Mouse (Mus musculus) kidney, postnatal 36 days (tissue): Measurements from ENCODE around the gene Pou3f1.

Experiments
- DNase-seq, 2 experiments: peaks; one replicate each; pipeline ENCODE4 v3.0.0; 2021 to 2022; ENCODE audit warnings: mixed read lengths in 2 of 2

Pou3f1 gene

GRCm38 (mm10) chr4:124656518-124656853, at the start of gene Pou3f1:
Gene Pou3f1 (plus strand): TSS chr4:124656807.
- no peak for DNase-seq

GRCm38 (mm10) chr4:124607166-124607565, 49.4 kb upstream of the Pou3f1 start:
- DNase-seq = no peak

GRCm38 (mm10) chr4:124610066-124610465, 46.5 kb upstream of the Pou3f1 start:
- no peak for DNase-seq

DNA sequence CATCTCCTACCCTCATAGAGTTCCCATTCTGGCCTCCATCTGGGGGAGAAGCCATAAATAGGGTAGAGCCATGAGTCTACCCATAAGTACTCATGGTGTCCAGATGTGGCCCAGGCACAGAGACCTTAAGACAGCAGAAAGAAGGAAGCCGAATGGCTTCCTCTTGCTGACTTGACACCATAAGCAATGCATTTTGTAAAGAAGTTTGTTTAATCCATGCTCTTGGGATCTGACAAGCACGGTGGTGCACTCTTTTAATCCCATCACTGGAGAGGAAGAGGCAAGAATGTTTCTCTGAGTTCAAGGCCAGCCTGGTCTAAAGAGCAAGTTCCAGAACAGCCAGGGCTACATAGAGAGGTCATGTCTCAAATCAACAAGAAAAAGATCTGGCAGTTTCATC, 45.9 kb upstream of the Pou3f1 start, which contains the start of gene 3100002H09Rik:
3100002H09Rik (minus strand) TSS at position 101 of the 400 bp plus-strand sequence.
- DNase-seq = no peak

DNA sequence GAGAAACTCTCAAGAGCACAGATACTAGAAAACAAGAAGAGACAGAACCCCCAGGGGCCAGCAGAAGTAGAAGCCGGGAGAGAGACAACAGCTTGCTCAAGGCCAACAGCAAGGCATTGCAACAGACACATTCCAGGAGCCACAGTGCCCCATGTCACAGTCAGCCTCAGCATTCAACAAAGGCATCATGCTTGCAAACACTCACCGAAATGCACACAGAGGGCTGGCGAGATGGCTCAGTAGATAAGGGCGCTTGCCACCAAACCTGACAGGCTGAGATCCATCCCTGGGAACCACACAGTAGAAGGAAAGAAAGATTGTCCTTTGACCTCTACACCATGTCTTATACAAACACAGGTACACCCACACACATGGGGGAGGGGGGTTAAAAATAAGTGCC, 44.8 kb upstream of the Pou3f1 start:
- DNase-seq = no peak

DNA sequence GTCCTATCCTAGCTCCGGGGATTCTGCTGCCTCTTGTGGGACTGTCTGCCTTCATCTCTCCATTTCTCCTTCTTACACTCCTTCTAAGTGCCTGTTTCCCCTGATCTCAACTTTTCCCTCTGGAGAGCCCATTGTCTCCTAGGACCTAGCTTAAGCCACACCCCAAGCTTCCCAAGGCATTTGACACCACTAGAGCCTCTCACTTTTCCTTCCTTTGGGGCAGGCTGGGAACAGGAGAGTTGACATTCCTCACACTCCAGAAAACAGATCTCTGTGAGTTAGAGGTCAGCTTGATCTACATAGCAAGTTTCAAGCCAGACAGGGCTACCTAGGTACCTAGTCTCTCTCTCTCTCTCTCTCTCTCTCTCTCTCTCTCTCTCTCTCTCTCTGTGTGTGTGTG, 42.4 kb upstream of the Pou3f1 start:
- no peak for DNase-seq

GRCm38 (mm10) chr4:124615406-124615960, 41.1 kb upstream of the Pou3f1 start:
- no peak for DNase-seq

DNA sequence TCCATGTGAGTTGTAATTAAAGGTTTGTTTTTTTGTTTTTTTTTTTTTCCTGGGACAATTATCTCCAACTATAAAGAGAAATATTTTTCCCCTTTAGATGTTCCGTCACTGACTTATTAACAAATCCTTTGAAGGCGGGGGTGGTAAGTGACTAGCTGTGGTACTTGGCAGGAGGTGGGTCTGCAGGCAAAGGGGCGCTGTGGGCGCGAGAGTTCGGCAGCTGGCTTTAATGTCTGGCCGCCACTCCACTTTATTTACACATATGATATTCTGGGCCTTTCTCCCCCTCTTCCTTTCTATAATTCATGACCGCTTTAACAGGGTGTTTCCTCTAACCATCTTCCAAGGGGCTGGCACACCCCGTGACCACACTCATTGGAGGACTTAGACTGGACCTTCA, 40.6 kb upstream of the Pou3f1 start:
- DNase-seq = no peak

- DNase-seq = no peak
These were observed 40.0 kb upstream of the Pou3f1 start for GRCm38 (mm10) chr4:124616636-124617035.

DNA sequence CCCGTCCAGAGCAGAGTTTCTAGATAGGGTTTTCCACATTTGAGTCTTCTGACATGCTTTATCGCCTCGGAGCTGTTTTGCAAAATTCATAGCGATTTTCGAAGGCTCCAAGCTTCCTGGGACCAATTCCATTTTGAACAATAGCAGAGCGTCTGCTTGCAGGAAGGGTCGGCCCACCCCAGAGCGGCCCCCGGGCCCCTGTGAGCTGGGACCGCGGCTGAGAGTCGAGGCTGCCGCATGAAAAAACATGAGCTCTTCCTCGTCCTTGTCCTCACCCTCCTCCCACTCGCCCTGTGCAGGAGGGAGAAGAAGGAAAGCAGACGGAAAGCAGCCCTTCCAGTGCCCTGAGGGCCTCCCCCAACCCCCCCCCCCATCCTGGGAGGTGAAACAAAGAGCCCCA, 38.0 kb upstream of the Pou3f1 start:
- no peak for DNase-seq

DNA sequence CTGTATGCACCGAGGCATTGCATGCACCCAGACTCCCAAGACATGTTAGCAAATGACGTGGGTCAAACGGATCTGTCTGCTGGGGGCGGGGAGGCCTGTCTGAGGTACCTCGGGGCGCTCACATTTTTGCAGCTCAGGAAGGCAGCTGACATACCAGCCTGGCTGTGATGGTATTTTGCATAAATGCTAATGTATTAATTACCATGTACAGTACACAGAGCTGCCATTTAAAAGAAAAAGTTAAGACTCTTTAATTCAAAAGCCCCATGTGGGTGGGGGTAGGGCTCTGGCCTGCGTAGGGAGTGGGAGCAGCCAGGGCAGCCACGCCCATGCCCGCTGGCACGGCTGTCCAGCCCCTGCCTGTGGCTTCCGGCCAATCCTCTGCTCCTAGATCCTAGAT, 35.2 kb upstream of the Pou3f1 start:
- DNase-seq = no peak

DNA sequence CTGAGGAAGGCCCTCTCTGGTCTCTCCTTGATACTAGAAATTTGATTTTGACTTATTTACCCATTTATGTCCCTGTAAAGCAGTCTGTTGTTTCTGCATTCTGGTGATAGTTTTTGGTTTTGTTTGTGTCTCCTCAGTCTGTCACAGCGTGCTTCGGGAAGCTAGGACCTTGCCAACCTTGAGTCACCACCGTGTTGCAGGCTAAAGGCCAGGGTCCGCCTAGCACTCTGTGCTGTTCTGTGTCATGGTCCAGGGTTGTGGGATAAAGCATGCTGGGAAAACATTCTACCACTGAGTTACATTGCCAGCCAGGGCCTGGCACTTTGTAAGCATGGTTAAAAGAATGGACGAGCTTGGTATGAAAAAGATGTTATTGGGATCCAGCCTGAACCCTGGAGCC, 34.0 kb upstream of the Pou3f1 start:
- DNase-seq = no peak

GRCm38 (mm10) chr4:124624111-124624581, 32.5 kb upstream of the Pou3f1 start:
- peak in 1 of 2 experiments; percentile 8 for DNase-seq

DNA sequence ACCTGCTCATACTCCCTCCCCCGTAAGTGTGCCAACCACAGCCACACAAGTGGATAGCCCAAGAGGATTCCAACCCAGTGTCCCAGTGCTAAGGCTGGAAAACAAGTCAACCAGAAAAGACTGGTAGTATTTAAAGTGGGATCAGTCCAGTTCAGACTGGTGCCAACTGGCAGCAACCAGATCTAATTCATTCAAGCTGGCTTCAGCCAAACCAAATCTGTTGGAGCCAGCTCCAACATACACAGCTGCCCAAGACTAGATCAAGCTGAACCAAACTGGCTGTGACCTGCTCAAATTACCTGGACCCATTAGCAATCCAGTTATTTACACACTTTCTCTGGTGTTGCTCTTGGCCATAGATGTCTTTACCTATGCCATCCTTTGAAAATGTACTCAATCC, 29.8 kb upstream of the Pou3f1 start:
- DNase-seq = no peak

DNA sequence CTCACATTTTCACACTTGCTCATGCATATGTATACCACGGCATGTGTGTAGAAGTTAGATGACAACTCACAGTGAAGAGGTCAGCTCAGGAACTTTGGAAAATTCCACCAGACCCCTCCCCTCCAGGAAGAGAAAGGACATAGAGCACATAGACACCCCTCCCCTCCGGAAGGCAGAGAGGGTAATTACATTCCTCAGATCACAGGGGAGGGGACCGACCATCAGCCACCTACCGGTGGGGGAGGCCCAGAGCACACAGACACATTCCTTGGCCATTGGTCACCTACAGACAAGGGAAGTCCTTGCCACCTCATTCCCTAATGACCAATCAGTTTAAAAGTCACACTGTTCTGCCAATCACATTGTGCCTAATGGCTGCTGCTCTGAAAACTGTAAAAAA, 25.2 kb upstream of the Pou3f1 start:
- DNase-seq = no peak

GRCm38 (mm10) chr4:124632856-124633255, 23.8 kb upstream of the Pou3f1 start:
- DNase-seq = no peak

DNA sequence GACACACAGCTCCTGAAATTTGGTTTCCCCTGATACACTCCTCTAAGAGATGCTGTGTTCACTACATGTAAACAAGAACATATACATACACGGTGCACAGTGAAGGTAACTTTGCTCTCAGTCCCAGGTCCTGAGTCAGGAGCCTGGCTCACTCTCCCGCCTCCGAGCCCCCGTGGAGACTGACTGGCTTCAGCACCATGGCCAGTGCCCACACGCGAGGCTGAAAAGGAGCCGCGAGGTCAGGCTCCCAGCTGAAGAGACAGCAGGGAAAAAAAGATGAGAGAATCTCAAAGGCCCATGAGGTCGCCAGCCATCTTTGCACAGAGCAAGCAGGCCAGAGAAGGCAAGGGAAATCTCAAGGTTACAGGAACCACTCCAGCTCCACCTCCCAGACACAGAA, 23.3 kb upstream of the Pou3f1 start:
- peak; percentile 16 to 80 for DNase-seq

DNA sequence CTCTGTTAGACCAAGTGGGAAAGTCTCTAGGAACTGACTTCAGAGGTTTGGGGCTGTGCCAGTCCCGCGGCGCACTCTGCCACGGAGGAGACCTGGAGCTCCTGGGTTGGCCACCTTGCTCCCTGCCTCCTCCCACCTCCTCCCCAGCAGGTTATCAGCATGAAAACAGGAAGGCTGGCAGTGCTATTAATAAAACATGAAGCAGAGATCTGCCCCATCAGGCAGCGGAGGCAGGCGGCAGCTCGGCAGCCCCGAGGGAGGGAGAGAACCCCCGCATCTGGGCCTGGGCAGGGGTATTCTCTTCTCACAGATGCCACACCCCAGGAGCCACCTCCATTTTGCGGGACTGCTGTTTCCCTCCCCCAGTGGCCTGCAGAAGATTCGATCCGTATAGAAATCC, 16.9 kb upstream of the Pou3f1 start:
- no peak for DNase-seq

- DNase-seq = no peak
These were observed 12.7 kb upstream of the Pou3f1 start for GRCm38 (mm10) chr4:124643859-124644258.

DNA sequence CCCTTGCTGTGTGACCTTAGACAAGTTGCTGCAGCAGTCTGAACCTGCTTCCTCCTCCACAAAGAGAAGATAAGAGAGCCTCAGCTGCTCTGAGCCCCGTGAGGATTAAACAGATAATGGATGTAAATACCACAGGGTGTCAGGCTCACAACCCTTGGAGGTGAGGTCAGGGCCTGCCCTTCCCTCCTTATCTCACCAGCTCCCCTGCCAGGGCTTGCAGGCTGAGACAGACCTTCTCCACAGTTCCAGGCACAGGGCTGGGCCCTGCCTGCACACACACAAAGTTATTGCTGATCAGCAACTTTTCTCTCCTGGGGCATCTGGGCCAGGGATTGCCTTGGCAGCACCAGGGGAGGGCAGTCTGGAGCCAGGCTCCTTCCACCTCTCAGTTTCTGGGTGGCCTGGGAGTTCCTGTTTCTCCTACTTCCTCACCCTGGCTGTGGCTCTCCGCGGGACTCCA, 11.6 kb upstream of the Pou3f1 start:
- DNase-seq = peak in 1 of 2 experiments; percentile 47

- DNase-seq = peak in 1 of 2 experiments; percentile 31
These were observed 10.0 kb upstream of the Pou3f1 start for GRCm38 (mm10) chr4:124646591-124646990.

DNA sequence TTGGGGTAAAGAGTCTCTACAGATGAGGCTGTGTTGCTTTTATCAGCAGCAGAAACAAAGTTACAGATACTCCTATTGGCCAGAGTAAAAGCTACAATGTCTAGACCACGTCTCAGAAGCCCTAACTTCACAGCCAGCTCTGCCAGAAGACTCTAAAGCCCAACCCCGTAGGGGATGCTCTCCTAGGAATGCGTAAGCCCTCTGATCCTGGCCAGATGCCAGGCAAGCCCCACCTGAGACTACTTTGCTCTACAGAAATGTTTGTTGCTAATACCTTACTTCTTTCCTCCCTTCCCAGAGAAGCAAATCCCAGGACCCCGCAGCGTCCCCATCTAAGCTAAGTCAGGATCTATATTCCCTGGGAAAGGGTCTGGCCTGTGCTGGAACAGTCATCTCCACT, 8.7 kb upstream of the Pou3f1 start:
- DNase-seq = no peak

DNA sequence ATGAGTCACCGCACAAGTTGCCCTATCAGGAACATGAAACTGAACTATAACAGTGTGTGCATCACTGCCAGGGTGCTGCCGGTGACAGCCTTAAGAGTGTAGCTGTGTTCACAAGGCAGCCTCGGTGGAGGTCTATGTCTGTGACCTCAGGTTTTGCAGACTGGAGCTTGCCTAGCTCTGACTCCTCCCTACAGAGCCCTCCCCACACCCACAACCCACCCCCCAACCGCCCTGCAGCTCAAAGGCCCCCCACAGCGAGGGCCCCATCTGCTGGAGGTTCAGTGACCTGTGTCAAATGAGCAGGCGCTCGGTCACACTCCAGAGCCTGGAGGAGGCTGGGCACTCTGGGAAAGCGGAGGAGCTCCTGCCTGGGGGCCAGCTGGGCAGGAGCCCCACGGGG, 3.7 kb upstream of the Pou3f1 start:
- peak; percentile 60 to 66 for DNase-seq

DNA sequence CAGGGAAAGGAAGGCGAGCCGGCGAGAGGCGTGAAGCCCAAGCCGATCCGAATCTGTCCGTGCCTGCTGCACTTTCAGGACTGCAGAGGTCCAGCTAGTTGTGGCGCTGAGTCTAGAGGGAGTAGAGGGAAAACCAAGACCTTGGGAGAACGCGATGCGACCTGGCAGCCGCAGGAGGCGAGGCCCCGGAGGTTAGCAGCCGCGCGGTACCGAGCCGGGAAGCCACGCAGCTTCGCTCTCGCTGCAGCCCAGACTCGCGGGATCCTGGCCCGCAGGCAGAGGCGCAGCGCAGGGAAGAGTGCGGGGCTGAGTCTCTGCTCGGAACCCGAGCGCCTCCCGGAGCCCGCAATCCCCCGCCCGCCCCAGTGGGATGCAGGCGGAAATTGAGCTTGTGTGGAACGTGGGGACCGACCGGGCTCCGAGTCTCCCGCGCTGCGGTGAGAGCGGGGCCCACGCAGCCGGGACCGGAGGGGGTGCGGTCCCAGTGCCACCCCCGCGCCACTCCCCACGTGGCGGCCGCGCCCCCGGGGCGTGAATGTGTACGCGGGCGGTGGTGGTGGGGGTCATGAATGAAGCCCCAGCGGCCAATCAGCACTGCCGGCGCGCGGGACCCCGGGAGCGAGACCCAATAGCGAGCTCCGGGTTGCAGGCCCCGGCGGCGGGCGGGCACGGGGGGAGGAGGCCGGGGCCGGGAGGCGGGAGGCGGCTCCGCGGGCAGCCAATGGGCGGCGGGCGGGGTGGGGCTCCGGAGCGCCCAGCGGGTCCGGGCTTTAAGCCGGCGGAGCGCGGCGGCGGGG, 445 bp downstream of the Pou3f1 start:
- DNase-seq = peak; percentile 77 to 86
